Mouse (Mus musculus): ENCODE measurements around the gene Slamf6. TPM values are rescaled to one million over a fixed set of nuclear protein-coding genes. Genes with fewer than 3 reads are reported as not detected.

Slamf6 gene
- polyA plus RNA-seq, 1 experiment from 2014 or later = not detected

DNA sequence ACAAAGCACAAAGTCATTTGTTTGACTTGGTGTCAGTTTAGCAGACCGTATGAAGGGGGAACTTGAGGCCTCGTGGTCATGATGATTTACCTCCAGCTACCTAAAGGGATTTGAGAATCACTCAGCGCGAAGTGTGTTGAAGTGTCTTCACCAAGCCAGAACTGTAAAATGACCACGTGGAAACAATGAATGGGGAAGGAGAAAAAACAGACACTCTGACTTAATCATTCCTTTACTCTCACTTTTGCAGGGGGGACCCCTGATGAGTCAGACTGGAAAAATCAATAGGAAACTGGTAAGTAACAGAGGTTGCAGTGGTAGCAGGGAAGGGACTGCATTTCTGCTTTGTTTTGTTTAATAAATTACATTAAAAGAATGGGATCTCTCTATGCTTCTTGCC, 64.9 kb downstream of the Slamf6 start:
- H3K27ac ChIP-seq = no peak overlapping the region
- no peaks in the 10 kb centered on the region for H3K9me3 ChIP-seq
- no peak for ATAC-seq (ENCODE audit: insufficient number of reproducible peaks, insufficient read depth, low FRiP score, low TSS enrichment, low read depth)
- no peak overlapping the region for H3K9ac ChIP-seq (replicated peaks)
- no peaks in the 10 kb centered on the region for H3K36me3 ChIP-seq
- no peaks in the 10 kb centered on the region for H3K4me1 ChIP-seq (replicated peaks)
- H3K4me2 ChIP-seq = no peak overlapping the region
- 76% methylated on average over 5 of the region's 5 CpGs for WGBS
- 0 out of 2 replicates have a peak, but pooled peaks cover 3% of the 10 kb centered on the region for H3K27me3 ChIP-seq
- no peak overlapping the region for H3K4me3 ChIP-seq (replicated peaks)

DNA sequence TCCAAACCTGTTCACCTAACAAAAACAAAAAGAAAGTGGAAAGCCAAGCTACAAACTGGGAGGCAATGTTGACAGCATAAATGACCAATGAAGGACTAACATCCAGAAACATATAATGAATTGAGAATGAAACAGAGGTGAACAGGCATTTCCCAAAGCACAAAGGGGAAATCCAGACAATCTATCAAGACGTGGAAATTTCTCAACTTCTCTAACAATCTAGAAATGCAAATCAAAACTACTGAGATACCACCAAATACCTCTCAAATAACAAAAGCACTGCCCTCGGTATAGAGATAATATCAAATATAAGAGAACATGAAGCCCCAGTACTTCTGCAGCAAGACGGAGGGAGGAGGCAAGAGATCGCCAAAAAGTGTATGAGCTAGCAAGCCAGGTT, 65.4 kb downstream of the Slamf6 start:
- Histone ChIP-seq H3K27me3 (0 out of 2 replicates have a peak, but pooled peaks cover 3% of the 10 kb centered on the region), H3K4me3 (replicated peaks) (no peak overlapping the region), H3K4me1 (replicated peaks) (no peaks in the 10 kb centered on the region), H3K9ac (replicated peaks) (no peak overlapping the region), H3K27ac (no peak overlapping the region), H3K36me3 (no peaks in the 10 kb centered on the region), H3K9me3 (no peaks in the 10 kb centered on the region), H3K4me2 (no peak overlapping the region)
- no peak for ATAC-seq (ENCODE audit: insufficient number of reproducible peaks, insufficient read depth, low FRiP score, low TSS enrichment, low read depth)
- 86% methylated on average over 4 of the region's 4 CpGs for WGBS

DNA sequence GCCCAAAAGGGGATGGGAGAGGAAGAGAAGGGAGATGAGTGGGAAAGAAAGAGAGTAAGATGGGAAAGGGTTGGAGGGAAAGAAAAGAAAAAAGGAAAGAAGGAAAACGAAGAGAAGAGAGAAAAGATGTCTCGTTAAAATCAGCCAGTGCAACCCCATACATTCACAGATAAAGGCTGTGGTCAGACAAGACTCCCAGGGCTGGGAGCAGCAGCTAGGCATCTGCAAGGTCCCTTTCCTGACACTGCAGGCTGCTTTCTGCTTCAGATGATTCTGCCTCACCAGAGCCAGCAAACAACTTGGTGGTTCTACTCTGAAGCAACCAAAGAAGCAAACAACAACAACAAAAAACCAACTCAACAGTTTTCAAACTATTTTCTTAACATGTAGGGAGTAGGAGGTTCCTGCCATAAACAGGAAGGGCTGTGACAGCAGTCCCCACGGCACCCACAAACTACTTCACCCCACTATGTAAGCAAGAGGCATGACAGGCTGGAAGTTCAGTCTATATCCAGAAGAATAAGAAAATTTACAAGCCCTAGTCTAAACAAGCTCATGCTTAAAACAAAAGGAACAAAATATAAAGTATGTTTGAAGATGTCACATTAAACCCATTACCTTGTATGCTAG, 66.2 kb downstream of the Slamf6 start:
- no peak for ATAC-seq (ENCODE audit: insufficient number of reproducible peaks, insufficient read depth, low FRiP score, low TSS enrichment, low read depth)
- Histone ChIP-seq H3K9me3 (no peaks in the 10 kb centered on the region), H3K4me1 (replicated peaks) (no peaks in the 10 kb centered on the region), H3K36me3 (no peaks in the 10 kb centered on the region), H3K4me3 (replicated peaks) (no peak overlapping the region), H3K4me2 (no peak overlapping the region), H3K27ac (no peak overlapping the region), H3K27me3 (0 out of 2 replicates have a peak, but pooled peaks cover 3% of the 10 kb centered on the region), H3K9ac (replicated peaks) (no peak overlapping the region)
- WGBS = 73% methylated on average over 3 of the region's 3 CpGs

DNA sequence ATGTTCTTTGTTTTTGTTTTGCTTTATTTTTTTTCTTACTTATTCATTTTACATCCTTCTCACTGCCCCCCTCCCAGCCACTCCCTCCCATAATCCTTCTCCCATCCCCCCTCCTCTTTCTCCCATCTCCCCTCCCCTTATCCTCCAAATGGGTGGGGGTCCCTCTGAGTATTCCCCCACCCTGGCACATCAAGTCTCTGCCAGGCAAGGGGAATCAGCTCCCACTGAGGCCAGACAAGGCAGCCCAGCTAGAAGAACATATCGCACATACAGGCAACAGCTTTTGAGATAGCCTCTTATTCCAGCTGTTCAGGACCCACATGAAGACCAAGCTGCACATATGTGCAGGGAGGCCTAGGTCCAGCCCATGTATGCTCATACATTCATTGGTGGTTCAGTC, 66.8 kb downstream of the Slamf6 start:
- WGBS = 93% methylated on average over 1 of the region's 1 CpGs
- no peaks in the 10 kb centered on the region for H3K36me3 ChIP-seq
- no peak overlapping the region for H3K27ac ChIP-seq
- H3K9me3 ChIP-seq = 0 out of 2 replicates have a peak, but pooled peaks cover 5% of the 10 kb centered on the region
- H3K27me3 ChIP-seq = 0 out of 2 replicates have a peak, but pooled peaks cover 3% of the 10 kb centered on the region
- no peak for ATAC-seq (ENCODE audit: insufficient number of reproducible peaks, insufficient read depth, low FRiP score, low TSS enrichment, low read depth)
- H3K4me2 ChIP-seq = no peak overlapping the region
- no peak overlapping the region for H3K9ac ChIP-seq (replicated peaks)
- no peak overlapping the region for H3K4me3 ChIP-seq (replicated peaks)
- no peaks in the 10 kb centered on the region for H3K4me1 ChIP-seq (replicated peaks)

DNA sequence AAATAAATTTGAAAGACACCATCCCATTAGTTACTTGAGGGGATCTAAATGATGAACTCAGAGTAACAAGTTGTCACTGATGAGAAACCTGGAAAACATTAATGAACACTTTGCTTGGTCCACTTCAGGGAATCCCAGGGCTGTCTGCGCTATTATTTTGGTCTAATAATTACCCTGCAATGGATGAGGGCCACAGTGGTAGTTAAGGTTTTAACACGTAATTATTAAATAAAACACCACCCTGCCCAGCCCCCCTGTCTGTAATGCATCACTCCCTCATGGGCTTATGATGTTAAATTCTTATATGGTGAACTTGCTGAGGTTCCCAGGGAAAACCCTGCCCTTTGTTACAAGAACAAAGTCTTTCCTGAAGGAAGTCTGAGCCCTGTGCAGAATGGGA, 74.6 kb downstream of the Slamf6 start:
- no peak overlapping the region for H3K27ac ChIP-seq
- H3K4me1 ChIP-seq (replicated peaks) = no peaks in the 10 kb centered on the region
- no peak overlapping the region for H3K9ac ChIP-seq (replicated peaks)
- no peak overlapping the region for H3K4me2 ChIP-seq
- 0 out of 2 replicates have a peak, but pooled peaks cover 5% of the 10 kb centered on the region for H3K9me3 ChIP-seq
- no peak overlapping the region for H3K4me3 ChIP-seq (replicated peaks)
- ATAC-seq (ENCODE audit: insufficient number of reproducible peaks, insufficient read depth, low FRiP score, low TSS enrichment, low read depth) = no peak
- H3K36me3 ChIP-seq = no peaks in the 10 kb centered on the region
- H3K27me3 ChIP-seq = no peaks in the 10 kb centered on the region
- WGBS = 69% methylated on average over 2 of the region's 2 CpGs

DNA sequence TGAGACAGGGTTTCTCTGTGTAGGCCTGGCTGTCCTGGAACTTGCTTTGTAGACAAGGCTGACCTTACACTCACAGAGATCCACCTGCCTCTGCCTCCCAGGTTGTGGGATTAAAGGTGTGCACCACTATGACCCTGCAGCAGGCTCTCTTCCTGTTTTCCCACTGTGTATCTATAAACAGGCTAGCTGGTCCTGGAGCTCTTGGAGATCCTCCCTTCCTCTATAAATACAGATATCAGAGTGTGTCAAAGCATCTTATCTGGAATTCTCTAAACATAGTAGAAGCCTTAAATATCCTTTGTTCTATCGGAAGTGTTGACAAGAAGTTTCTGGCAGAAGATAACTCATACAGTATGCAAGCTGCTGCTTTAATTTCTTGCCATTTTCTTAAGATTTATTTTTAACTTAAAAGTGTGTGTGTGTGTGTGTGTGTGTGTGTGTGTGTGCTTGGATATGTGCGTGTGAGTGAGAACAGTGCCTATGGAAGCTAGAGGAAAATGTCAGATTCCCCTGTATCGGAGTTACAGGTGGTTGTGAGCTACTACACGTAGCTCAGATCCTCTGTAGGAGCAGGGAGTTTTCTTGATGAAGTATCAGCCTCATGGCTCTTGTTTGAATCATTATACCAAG, 75.7 kb downstream of the Slamf6 start:
- H3K4me3 ChIP-seq (replicated peaks) = no peak overlapping the region
- 0 out of 2 replicates have a peak, but pooled peaks cover 5% of the 10 kb centered on the region for H3K9me3 ChIP-seq
- H3K36me3 ChIP-seq = no peaks in the 10 kb centered on the region
- no peak overlapping the region for H3K27ac ChIP-seq
- ATAC-seq (ENCODE audit: insufficient number of reproducible peaks, insufficient read depth, low FRiP score, low TSS enrichment, low read depth) = no peak
- 89% methylated on average over 4 of the region's 4 CpGs for WGBS
- H3K9ac ChIP-seq (replicated peaks) = no peak overlapping the region
- H3K4me1 ChIP-seq (replicated peaks) = no peaks in the 10 kb centered on the region
- H3K27me3 ChIP-seq = no peaks in the 10 kb centered on the region
- H3K4me2 ChIP-seq = no peak overlapping the region

DNA sequence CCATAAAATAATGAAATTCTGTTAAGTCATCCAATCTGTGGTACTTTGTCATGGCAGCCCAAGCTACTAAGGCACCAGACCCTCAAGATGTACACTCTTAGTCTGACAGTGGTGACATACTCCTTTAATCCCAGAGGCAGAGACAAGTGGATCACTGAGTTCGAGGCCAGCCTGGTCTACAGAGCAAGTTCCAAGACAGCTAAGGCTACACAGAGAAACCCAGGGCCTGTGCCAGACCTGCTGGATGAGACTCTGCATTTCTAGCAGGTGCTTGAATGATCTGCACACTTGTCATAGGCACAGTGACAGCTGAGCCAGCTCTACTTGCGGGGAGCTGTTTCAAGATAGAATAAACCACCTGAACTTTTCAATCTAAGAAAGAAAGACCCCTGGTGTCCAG, 77.2 kb downstream of the Slamf6 start:
- Histone ChIP-seq H3K36me3 (no peaks in the 10 kb centered on the region), H3K4me1 (replicated peaks) (no peaks in the 10 kb centered on the region), H3K9ac (replicated peaks) (no peak overlapping the region), H3K4me3 (replicated peaks) (no peak overlapping the region), H3K27me3 (no peaks in the 10 kb centered on the region), H3K9me3 (no peaks in the 10 kb centered on the region), H3K4me2 (no peak overlapping the region), H3K27ac (no peak overlapping the region)
- 73% methylated on average over 2 of the region's 2 CpGs for whole genome bisulfite sequencing
- ATAC-seq (ENCODE audit: insufficient number of reproducible peaks, insufficient read depth, low FRiP score, low TSS enrichment, low read depth) = no peak

DNA sequence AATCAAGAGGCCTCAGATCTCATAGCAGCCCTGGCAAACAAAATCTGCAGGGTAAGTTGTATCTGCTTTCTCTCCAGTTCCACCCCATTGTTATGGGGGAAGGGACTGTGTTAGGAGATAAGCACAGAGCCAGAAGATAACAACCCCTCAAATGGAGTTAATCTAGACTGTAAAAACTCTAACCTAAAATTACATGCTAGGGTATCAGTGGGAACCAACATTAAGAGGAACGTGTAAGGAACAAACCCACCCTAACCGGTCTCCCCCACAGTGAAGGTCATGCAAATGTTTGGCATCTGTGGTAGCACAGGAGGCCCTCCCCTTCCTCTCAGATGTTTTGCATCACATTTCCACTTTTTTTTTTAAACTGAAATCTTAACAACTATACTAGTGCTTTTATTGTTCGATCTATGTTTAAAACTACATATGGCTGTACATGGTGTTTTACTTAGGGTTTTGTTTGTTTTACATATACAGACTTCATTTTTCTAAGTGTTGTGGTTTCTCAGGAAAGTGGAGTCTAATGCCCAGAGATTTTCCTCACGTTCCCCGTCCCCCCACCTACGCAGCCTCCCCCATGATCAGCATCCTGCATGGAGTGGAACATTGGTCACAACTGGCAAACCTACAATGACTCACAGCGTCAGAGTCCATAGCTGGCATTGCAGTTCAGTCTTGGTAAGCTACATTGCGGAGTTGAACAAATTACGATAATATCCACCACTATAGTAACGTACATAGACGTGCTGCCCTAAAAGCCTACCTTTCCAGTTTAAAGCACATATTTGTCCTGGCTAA, 77.8 kb downstream of the Slamf6 start:
- Histone ChIP-seq H3K36me3 (no peaks in the 10 kb centered on the region), H3K27me3 (no peaks in the 10 kb centered on the region), H3K4me3 (replicated peaks) (no peak overlapping the region), H3K4me1 (replicated peaks) (no peaks in the 10 kb centered on the region), H3K27ac (no peak overlapping the region), H3K9ac (replicated peaks) (no peak overlapping the region), H3K9me3 (no peaks in the 10 kb centered on the region), H3K4me2 (no peak overlapping the region)
- WGBS = 85% methylated on average over 11 of the region's 11 CpGs
- no peak for ATAC-seq (ENCODE audit: insufficient number of reproducible peaks, insufficient read depth, low FRiP score, low TSS enrichment, low read depth)

DNA sequence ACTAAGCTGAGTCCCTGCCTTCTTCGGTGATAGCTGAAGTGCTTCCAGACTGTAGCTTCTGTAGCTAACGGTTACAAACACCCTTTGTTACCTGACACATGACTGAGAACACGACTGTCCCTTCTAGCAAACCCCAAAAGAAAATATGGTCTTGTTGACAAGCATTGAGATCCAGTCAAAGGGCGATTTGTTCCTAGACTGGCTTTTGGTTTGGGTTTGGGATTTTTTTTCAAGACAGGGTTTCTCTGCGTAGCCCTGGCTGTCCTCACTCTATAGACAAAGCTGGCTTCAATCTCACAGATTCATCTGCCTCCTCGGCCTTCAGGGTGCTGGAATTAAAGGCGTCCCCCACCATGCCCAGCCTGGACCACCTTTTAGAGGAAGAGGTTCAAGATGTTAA, 79.4 kb downstream of the Slamf6 start:
- H3K9me3 ChIP-seq = no peaks in the 10 kb centered on the region
- H3K4me1 ChIP-seq (replicated peaks) = no peaks in the 10 kb centered on the region
- ATAC-seq (ENCODE audit: insufficient number of reproducible peaks, insufficient read depth, low FRiP score, low TSS enrichment, low read depth) = no peak
- no peak overlapping the region for H3K9ac ChIP-seq (replicated peaks)
- H3K27ac ChIP-seq = no peak overlapping the region
- peaks cover 11% of the 10 kb centered on the region for H3K36me3 ChIP-seq
- 76% methylated on average over 7 of the region's 7 CpGs for WGBS
- no peak overlapping the region for H3K4me2 ChIP-seq
- H3K4me3 ChIP-seq (replicated peaks) = no peak overlapping the region
- H3K27me3 ChIP-seq = no peaks in the 10 kb centered on the region

DNA sequence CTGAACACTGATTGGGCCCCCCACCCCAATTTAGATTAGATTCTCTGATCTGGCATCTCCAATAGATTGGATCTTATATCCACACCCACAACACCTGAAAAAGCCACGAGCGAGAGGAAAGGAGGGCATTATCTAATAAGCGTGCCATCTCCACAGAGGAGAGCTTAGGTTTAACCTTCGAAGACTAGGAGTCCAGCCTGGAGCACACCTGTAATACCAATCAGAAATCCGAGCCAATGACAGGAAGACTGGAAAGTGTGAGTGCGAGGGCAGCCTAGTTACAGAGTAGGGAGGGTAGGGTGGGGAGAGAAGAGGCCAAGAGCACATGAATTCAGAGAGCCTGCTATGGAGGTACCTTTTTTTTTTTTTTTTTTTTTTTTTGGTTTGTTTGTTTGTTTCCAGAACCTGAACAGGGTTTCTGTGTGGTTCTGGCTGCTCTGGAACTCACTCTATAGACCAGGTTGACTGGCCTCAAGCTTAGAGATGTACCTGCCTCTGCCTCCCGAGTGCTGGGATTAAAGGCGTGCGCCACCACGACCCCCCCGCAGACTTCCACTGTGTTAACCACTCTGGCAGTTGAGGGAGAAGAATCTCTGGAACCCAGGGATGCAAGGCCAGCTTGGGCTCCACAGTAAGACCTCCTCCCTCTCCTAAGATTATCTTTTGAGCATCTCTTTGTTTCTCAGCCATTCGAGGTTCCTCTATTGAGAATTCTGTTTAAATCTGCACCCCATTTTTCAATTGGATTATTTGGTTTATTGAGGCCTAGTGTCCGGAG, 81.7 kb downstream of the Slamf6 start:
- Histone ChIP-seq H3K4me3 (replicated peaks) (no peak overlapping the region), H3K36me3 (peaks cover 34% of the 10 kb centered on the region), H3K27me3 (no peaks in the 10 kb centered on the region), H3K4me1 (replicated peaks) (no peaks in the 10 kb centered on the region), H3K9me3 (no peaks in the 10 kb centered on the region), H3K4me2 (no peak overlapping the region), H3K27ac (no peak overlapping the region), H3K9ac (replicated peaks) (no peak overlapping the region)
- ATAC-seq (ENCODE audit: insufficient number of reproducible peaks, insufficient read depth, low FRiP score, low TSS enrichment, low read depth) = no peak
- 88% methylated on average over 13 of the region's 13 CpGs for WGBS

DNA sequence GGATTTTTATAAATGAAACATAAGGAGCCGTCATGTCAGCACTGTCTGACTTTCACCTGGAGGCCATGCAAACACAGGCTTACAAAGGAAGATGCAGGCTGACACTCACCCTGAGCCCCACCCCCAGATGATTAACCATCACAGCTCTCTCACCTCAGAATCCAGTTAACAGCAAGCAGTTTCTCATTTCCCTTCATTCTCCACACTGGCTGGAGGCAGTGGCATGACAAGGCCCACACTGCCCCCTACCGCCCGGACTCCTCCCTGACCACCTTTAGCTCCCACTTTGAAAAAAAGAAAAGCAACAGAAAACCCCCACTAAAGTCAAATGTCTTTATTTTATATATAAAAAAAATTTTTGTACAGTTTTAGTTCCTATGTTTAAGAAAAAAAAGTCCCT, 83.3 kb downstream of the Slamf6 start:
- Histone ChIP-seq H3K27me3 (no peaks in the 10 kb centered on the region), H3K27ac (no peak overlapping the region), H3K4me2 (no peak overlapping the region), H3K4me3 (replicated peaks) (no peak overlapping the region), H3K9me3 (no peaks in the 10 kb centered on the region), H3K36me3 (peaks cover 50% of the 10 kb centered on the region), H3K9ac (replicated peaks) (no peak overlapping the region), H3K4me1 (replicated peaks) (no peaks in the 10 kb centered on the region)
- no peak for ATAC-seq (ENCODE audit: insufficient number of reproducible peaks, insufficient read depth, low FRiP score, low TSS enrichment, low read depth)
- 37% methylated on average over 3 of the region's 3 CpGs for WGBS

Measured in limb, embryonic 12.5 days (tissue).